Mouse (Mus musculus): ENCODE measurements around the gene Cdc6. TPM values are rescaled to one million over a fixed set of nuclear protein-coding genes. Genes with fewer than 3 reads are reported as not detected.

The Cdc6 gene
- polyA plus RNA-seq, 1 experiment from 2014 or later: 23.2 TPM

DNA sequence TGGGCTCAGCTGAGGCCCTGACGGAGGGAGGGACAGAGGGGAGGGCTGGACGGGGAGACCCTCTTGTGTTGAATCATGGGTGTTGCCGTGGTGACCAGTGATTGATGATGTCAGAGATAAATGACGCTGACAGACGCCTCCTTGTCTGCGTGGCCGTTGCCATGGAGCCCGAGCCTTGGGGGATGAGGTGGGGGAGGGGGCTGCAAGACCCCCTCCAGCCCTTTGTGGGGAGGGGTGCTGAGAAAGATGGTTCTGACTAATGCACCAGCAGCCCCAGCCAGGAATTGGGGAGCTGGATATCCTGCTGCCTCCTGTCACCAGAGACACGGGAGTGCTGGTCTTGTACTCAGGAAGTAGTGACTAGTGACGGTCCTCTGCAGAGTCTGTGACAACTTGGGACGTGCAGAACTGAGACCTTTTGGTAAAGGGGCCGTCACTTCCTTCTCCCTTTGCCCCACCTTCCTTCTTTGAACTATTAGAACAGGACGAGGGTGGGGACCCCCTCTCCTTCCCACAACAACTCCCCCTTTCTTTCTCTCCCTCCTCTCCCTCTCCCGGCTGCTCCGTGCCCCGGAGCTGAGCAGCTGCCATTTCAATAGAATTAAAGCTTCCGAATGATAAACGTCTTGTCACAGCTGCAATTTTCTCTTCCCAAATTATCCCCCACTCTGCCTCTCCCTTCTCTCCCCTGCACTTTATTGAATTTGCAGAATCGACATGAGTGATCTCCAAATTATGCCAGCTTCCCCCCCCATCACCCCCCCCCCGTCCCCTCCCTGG is 61.3 kb downstream of the Cdc6 start:
- 0 out of 2 replicates have a peak overlapping the region, but pooled peaks have one; percentile 0 for H3K4me2 ChIP-seq
- H3K9me3 ChIP-seq: no peaks in the 10 kb centered on the region
- peaks cover 88% of the 10 kb centered on the region for H3K4me1 ChIP-seq
- H3K9ac ChIP-seq: no peak overlapping the region
- H3K27ac ChIP-seq: peak overlapping the region; percentile 68
- peaks cover 62% of the 10 kb centered on the region for H3K36me3 ChIP-seq
- H3K27me3 ChIP-seq: no peaks in the 10 kb centered on the region
- WGBS: 10% methylated on average over 20 of the region's 20 CpGs
- H3K4me3 ChIP-seq: no peak overlapping the region
- no peak for ATAC-seq (ENCODE audit: insufficient number of reproducible peaks, low FRiP score, low TSS enrichment, low read depth)

DNA sequence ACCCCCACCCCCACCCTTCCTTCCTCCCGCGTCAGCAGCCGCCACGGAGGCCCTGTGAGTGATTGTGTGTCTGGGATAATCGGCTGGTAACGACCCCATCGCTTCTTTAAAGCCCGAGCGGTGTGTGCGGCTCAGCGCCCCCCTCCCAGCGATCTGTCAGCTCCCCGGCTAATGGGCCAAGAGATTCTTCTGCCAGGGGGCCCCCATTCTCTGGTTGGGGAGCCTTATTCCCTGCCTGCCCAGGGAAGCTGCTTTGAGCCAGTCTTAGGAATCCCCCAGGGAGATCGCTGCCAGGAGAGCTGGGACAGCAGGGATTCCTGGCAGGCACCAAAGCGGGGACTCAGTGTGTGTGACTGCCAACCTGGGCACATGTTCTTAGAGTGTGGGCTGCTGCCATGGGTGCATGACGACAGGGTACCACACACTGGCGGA is 61.9 kb downstream of the Cdc6 start:
- ATAC-seq (ENCODE audit: insufficient number of reproducible peaks, low FRiP score, low TSS enrichment, low read depth): no peak
- 21% methylated on average over 16 of the region's 17 CpGs for WGBS
- Histone ChIP-seq H3K4me1 (peaks cover 82% of the 10 kb centered on the region), H3K4me3 (no peak overlapping the region), H3K27ac (peak overlapping the region; percentile 68), H3K36me3 (peaks cover 67% of the 10 kb centered on the region), H3K9me3 (no peaks in the 10 kb centered on the region), H3K9ac (no peak overlapping the region), H3K27me3 (no peaks in the 10 kb centered on the region), H3K4me2 (no peak overlapping the region)

DNA sequence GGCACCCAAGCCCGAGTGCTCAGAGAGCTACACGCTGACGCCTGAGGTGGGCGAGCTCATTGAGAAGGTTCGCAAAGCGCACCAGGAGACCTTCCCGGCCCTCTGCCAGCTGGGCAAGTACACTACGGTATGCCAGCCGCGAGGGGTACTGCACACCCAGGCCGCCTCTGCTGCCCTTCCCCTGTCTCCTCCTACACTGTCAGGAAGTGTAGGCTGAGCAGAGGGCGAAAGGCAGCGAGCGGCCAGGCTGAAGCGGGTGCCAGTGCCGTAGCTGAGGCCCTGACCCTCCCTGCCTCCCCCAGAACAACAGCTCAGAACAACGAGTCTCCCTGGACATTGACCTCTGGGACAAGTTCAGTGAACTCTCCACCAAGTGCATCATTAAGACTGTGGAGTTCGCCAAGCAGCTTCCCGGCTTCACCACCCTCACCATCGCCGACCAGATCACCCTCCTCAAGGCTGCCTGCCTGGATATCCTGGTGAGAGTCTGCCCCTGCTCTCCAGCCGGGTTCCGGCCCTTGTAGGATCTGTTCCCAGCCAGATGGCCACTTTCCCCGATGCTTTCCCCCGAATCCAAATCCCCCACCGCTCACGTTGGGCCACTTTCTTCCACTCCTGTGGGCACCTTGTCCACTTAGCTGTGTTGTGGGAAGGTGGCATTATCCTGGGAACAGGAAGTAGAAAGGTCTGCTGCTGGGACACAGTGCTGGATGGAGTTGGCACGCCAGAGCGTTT is 62.8 kb downstream of the Cdc6 start:
- H3K4me1 ChIP-seq: peaks cover 74% of the 10 kb centered on the region
- no peak overlapping the region for H3K4me3 ChIP-seq
- ATAC-seq (ENCODE audit: insufficient number of reproducible peaks, low FRiP score, low TSS enrichment, low read depth): no peak
- H3K9ac ChIP-seq: no peak overlapping the region
- no peak overlapping the region for H3K4me2 ChIP-seq
- 77% methylated on average over 29 of the region's 29 CpGs for WGBS
- peaks cover 75% of the 10 kb centered on the region for H3K36me3 ChIP-seq
- peak overlapping the region; percentile 57 for H3K27ac ChIP-seq
- H3K9me3 ChIP-seq: no peaks in the 10 kb centered on the region
- no peaks in the 10 kb centered on the region for H3K27me3 ChIP-seq

DNA sequence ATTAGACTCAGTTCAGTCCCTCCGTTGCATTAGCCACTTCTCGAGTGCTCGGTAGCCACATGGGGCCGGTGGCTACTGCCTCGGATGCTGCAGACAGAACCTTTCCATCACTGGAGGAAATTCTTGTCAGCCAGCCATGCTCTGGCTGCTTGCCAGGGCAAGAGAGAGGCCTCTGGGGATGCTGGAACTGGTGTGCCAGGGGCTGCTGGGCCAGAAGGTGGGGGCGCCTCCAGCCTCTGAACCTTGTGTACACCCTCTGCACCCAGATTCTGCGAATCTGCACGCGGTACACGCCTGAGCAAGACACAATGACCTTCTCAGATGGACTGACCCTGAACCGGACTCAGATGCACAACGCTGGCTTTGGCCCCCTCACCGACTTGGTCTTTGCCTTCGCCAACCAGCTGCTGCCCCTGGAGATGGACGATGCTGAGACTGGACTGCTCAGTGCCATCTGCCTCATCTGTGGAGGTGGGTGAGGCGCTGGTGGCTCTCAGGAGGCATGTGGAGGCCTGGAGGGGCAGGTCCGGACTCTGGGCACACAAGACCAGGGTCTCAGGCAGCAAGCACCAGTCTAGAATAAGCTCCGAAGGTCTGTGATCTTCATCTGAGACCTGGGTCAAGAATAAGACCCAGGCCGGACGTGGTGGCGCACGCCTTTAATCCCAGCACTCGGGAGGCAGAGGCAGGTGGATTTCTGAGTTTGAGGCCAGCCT is 63.9 kb downstream of the Cdc6 start:
- peaks cover 63% of the 10 kb centered on the region for H3K4me1 ChIP-seq
- peaks cover 75% of the 10 kb centered on the region for H3K36me3 ChIP-seq
- H3K4me3 ChIP-seq: no peak overlapping the region
- H3K9ac ChIP-seq: no peak overlapping the region
- H3K27me3 ChIP-seq: no peaks in the 10 kb centered on the region
- no peak for ATAC-seq (ENCODE audit: insufficient number of reproducible peaks, low FRiP score, low TSS enrichment, low read depth)
- peak overlapping the region; percentile 27; the same call in 1 of the 2 replicates for H3K27ac ChIP-seq
- 67% methylated on average over 23 of the region's 23 CpGs for WGBS
- H3K4me2 ChIP-seq: no peak overlapping the region
- H3K9me3 ChIP-seq: no peaks in the 10 kb centered on the region

DNA sequence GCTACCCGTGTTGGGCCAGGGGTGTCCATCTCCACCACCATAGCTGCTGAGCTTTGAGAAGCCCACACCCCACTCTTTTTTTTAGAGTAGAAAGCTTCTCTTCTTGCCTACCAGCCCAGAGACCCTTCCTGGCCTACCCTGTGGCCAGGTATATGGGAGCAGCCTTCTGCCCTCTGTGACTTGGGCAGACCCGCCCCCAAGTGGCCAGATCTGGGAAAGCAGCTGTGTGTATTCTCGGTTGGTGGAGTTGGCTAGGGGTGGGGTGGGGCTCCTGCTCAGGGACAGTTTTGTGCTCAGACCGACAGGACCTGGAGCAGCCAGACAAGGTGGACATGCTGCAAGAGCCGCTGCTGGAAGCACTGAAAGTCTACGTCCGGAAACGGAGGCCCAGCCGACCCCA is 64.6 kb downstream of the Cdc6 start:
- Histone ChIP-seq H3K9me3 (no peaks in the 10 kb centered on the region), H3K4me1 (peaks cover 55% of the 10 kb centered on the region), H3K4me2 (no peak overlapping the region), H3K27me3 (no peaks in the 10 kb centered on the region), H3K27ac (no peak overlapping the region), H3K9ac (no peak overlapping the region), H3K36me3 (peaks cover 68% of the 10 kb centered on the region), H3K4me3 (no peak overlapping the region)
- no peak for ATAC-seq (ENCODE audit: insufficient number of reproducible peaks, low FRiP score, low TSS enrichment, low read depth)
- WGBS: 51% methylated on average over 9 of the region's 9 CpGs

DNA sequence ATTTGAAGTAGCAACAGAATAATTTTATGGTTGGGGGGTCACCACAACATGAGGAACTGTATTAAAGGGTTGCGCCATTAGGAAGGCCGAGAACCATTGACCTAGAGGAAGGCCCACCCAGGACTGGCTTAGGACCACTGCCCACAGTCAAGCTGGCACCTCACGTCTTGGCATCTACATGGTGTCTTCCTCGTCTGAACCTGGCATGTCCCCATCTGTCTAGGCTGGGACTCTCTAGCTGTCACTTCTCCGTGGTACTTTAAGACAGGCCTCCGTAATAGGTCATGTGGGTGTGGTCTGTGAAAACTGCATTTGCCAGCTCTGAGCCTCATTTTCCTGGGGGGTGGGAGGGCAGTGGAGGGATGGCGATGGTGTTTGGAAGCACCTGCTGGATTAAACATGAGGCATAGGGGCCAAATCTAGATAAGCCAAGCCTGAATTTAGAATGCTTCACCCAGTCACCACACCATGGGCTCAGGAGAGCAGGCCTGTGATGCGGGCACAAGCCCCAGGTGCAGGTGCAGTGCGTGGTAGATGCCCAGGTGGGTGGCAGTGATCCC is 65.3 kb downstream of the Cdc6 start:
- Histone ChIP-seq H3K4me3 (no peak overlapping the region), H3K9me3 (no peaks in the 10 kb centered on the region), H3K36me3 (peaks cover 64% of the 10 kb centered on the region), H3K27ac (no peak overlapping the region), H3K27me3 (no peaks in the 10 kb centered on the region), H3K4me1 (peaks cover 48% of the 10 kb centered on the region), H3K4me2 (no peak overlapping the region), H3K9ac (no peak overlapping the region)
- 85% methylated on average over 9 of the region's 9 CpGs for WGBS
- ATAC-seq (ENCODE audit: insufficient number of reproducible peaks, low FRiP score, low TSS enrichment, low read depth): 0 out of 2 replicates have a peak, but pooled peaks have one; percentile 17

Other genes starting within 250 kb of the Cdc6 start
- 10.5 and 14.7 TPM in 2 replicates for gene Gsdma, start 243.4 kb upstream of the Cdc6 start, polyA plus RNA-seq (2015; fragmentation: Nextera tagmentation; extraction: Ambion mirVana)
- 197 and 200 TPM in 2 replicates for gene Psmd3, start 225.2 kb upstream of the Cdc6 start, polyA plus RNA-seq (2015; fragmentation: Nextera tagmentation; extraction: Ambion mirVana)
- 0.10 TPM in 1 of 2 replicates, not detected in the other for gene Csf3, start 206.5 kb upstream of the Cdc6 start, polyA plus RNA-seq (2015; fragmentation: Nextera tagmentation; extraction: Ambion mirVana)
- 47.6 and 48.3 TPM in 2 replicates for gene Med24, start 178.4 kb upstream of the Cdc6 start, polyA plus RNA-seq (2015; fragmentation: Nextera tagmentation; extraction: Ambion mirVana)
- gene Thra, start 167.2 kb upstream of the Cdc6 start, polyA plus RNA-seq (2015; fragmentation: Nextera tagmentation; extraction: Ambion mirVana): 38.4 and 39.6 TPM in 2 replicates
- gene Nr1d1, start 132.5 kb upstream of the Cdc6 start, polyA plus RNA-seq (2015; fragmentation: Nextera tagmentation; extraction: Ambion mirVana): 1.2 TPM in 2 replicates
- 22.9 and 25.8 TPM in 2 replicates for gene Msl1, start 112.3 kb upstream of the Cdc6 start, polyA plus RNA-seq (2015; fragmentation: Nextera tagmentation; extraction: Ambion mirVana)
- 30.0 and 32.5 TPM in 2 replicates for gene Casc3, start 102.9 kb upstream of the Cdc6 start, polyA plus RNA-seq (2015; fragmentation: Nextera tagmentation; extraction: Ambion mirVana)
- gene Rapgefl1, start 71.0 kb upstream of the Cdc6 start, polyA plus RNA-seq (2015; fragmentation: Nextera tagmentation; extraction: Ambion mirVana): 11.1 TPM in 2 replicates
- 4.1 and 4.2 TPM in 2 replicates for gene Wipf2, start 44.2 kb upstream of the Cdc6 start, polyA plus RNA-seq (2015; fragmentation: Nextera tagmentation; extraction: Ambion mirVana)
- 43.9 and 51.7 TPM in 2 replicates for gene Rara, start 20.0 kb downstream of the Cdc6 start, polyA plus RNA-seq (2015; fragmentation: Nextera tagmentation; extraction: Ambion mirVana)
- gene Gjd3, start 75.2 kb downstream of the Cdc6 start, polyA plus RNA-seq (2015; fragmentation: Nextera tagmentation; extraction: Ambion mirVana): 0.49 and 0.86 TPM in 2 replicates
- gene Top2a, start 116.4 kb downstream of the Cdc6 start, polyA plus RNA-seq (2015; fragmentation: Nextera tagmentation; extraction: Ambion mirVana): 162 and 178 TPM in 2 replicates
- gene Igfbp4, start 133.4 kb downstream of the Cdc6 start, polyA plus RNA-seq (2015; fragmentation: Nextera tagmentation; extraction: Ambion mirVana): 1,243 and 1,296 TPM in 2 replicates
- 1.9 and 2.1 TPM in 2 replicates for gene Tns4, start 181.5 kb downstream of the Cdc6 start, polyA plus RNA-seq (2015; fragmentation: Nextera tagmentation; extraction: Ambion mirVana)
- gene Ccr7, start 247.3 kb downstream of the Cdc6 start, polyA plus RNA-seq (2015; fragmentation: Nextera tagmentation; extraction: Ambion mirVana): 0.38 and 0.48 TPM in 2 replicates

All from limb, embryonic 15.5 days (tissue).